Mouse (Mus musculus) liver, embryonic 14.5 days (tissue): ENCODE measurements at regions not wholly inside any gene's neighbourhood (a gene's known extent, or its start where the extent isn't known, plus 50 kb on each side); places are given as distances from the start of the nearest gene placed in this dataset.

Experiments used
- CTCF ChIP-seq: IDR thresholded peaks from 2 replicates; pipeline ENCODE4 v1.5.1; 2016; ENCODE audit warnings: antibody characterized with exemption, low read depth, control low read depth
- EP300 ChIP-seq: IDR thresholded peaks from 2 replicates; pipeline ENCODE4 v1.6.1; 2016; ENCODE audit warnings: antibody characterized with exemption, low read depth

- TF ChIP-seq CTCF (no peak), EP300 (no peak)
These were observed 63.8 kb upstream of the Nek7 start for GRCm38 (mm10) chr1:138683711-138684110.
